Mouse (Mus musculus): Measurements from ENCODE around the gene Esrrg. TPM values are rescaled to one million over a fixed set of nuclear protein-coding genes. Genes with fewer than 3 reads are reported as not detected.

Gene Esrrg
- total and polyA plus RNA-seq, 3 experiments, result not detected

DNA sequence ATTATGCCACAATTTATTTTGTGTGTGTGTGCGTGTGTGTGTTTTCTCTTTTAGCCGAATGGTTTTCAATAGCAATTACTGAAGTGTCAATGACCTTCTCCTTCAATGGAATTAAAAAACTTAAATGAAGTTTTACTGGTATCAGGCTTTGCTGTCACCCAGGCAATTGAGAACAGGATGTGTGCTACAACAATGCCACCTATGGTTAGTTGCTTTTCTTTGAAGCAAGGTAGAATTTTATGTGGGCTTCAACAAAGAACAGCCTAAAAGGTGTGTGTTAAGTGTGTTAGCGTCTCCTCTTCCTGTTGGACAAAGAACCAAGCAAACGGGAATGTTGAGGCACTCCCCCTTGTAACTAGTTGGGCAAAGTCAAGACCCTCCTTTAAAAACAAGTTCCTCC is 162.5 kb downstream of the Esrrg start:
- H3K9ac ChIP-seq (ENCODE audit: insufficient read depth, low read depth), result no peak overlapping the region
- H3K4me3 ChIP-seq (replicated peaks in 1 of 3; ENCODE audit: low read depth in 2 of 3, low read length in 2 of 3, poor library complexity in 1 of 3), result no peak overlapping the region
- H3K4me2 ChIP-seq (ENCODE audit: insufficient read depth, low read depth, poor library complexity, severe bottlenecking), result no peak overlapping the region
- no peaks in the 10 kb centered on the region for H3K79me2 ChIP-seq (replicated peaks; ENCODE audit: control insufficient read depth, extremely low read depth, insufficient read depth, poor library complexity, severe bottlenecking)
- no peaks in the 10 kb centered on the region for H3K27me3 ChIP-seq (replicated peaks)
- peaks cover 65% of the 10 kb centered on the region for H3K9me3 ChIP-seq (replicated peaks; ENCODE audit: low read length)
- H3K27ac ChIP-seq (ENCODE audit: insufficient read depth, low read depth), result no peak overlapping the region
- in situ Hi-C loops (cut with MboI; ENCODE audit: low pct_ligation_motif_present, low pct_unique_long_range_greater_than_20kb, low sequenced_read_pairs), result no loop called here
- TF ChIP-seq ZNF384 (IDR thresholded peaks at IDR 0.05; ENCODE audit: low read depth, low read length) (no peak), RCOR1 (conservative IDR thresholded peaks at IDR 0.05; ENCODE audit: low read depth, low read length) (no peak), JUN (IDR thresholded peaks at IDR 0.05; ENCODE audit: insufficient read depth, low read depth, low read length) (no peak), POLR2A (IDR thresholded peaks at IDR 0.05; ENCODE audit: low read depth, low read length) (no peak), RAD21 (IDR thresholded peaks at IDR 0.05; ENCODE audit: low read depth, low read length) (no peak), CTCF (conservative IDR thresholded peaks at IDR 0.05 in 1 of 2, IDR thresholded peaks at IDR 0.05 in 1 of 2; ENCODE audit: low read depth in 2 of 2, low read length in 2 of 2) (no peak), IRF4 (IDR thresholded peaks at IDR 0.05; ENCODE audit: low read depth, low read length) (no peak), JUND (conservative IDR thresholded peaks at IDR 0.05; ENCODE audit: low read depth, low read length) (no peak), MAFK (IDR thresholded peaks at IDR 0.05; ENCODE audit: insufficient replicate concordance, low read length) (no peak), TBP (conservative IDR thresholded peaks at IDR 0.05; ENCODE audit: low read depth, low read length) (no peak), UBTF (IDR thresholded peaks at IDR 0.05; ENCODE audit: low read depth, low read length) (no peak)
- DNase-seq (ENCODE audit: extremely low read depth), result no peak
- dilution Hi-C loops (cut with MboI; ENCODE audit: extremely low pct_ligation_motif_present, extremely low pct_unique_long_range_greater_than_20kb, low sequenced_read_pairs), result no loop called here
- no peaks in the 10 kb centered on the region for H3K4me1 ChIP-seq (ENCODE audit: control insufficient read depth in 1 of 2, insufficient read depth in 2 of 2)
- no peaks in the 10 kb centered on the region for H3K36me3 ChIP-seq (replicated peaks in 1 of 2; ENCODE audit: control insufficient read depth in 1 of 2, insufficient read depth in 1 of 2, low read length in 1 of 2)

DNA sequence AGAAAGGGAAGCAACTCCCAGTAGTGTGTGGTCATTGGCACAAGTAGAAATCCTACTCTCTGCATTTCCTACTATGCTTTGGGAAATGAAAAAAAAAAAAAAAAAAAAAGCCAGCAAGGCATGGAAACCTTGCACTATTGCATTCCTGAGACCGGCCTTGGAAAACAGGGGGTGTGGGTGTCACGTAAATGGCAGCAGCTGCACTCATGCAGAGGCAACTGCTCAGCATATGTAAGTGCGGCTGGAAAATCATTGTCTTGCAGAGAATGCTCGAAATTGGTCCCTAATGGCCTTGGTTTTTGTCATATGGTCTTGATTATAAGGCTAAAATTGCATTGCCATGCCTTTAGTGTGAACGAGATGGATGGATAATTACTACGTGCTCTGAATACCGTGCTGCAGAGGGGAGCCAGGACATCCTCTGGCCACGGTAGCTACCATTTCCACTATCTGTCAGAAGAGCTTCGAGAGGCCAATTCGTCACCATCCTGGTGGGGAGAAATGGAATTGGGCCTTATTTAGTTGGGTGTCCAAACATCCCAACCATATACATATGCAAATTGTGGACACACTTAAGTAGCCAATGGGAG is 171.1 kb downstream of the Esrrg start:
- no peaks in the 10 kb centered on the region for H3K27me3 ChIP-seq (replicated peaks)
- H3K4me2 ChIP-seq (ENCODE audit: insufficient read depth, low read depth, poor library complexity, severe bottlenecking), result no peak overlapping the region
- H3K9me3 ChIP-seq (replicated peaks; ENCODE audit: low read length), result peaks cover 47% of the 10 kb centered on the region
- no peak for DNase-seq (ENCODE audit: extremely low read depth)
- H3K36me3 ChIP-seq (replicated peaks in 1 of 2; ENCODE audit: control insufficient read depth in 1 of 2, insufficient read depth in 1 of 2, low read length in 1 of 2), result no peaks in the 10 kb centered on the region
- H3K79me2 ChIP-seq (replicated peaks; ENCODE audit: control insufficient read depth, extremely low read depth, insufficient read depth, poor library complexity, severe bottlenecking), result no peaks in the 10 kb centered on the region
- no peak overlapping the region for H3K9ac ChIP-seq (ENCODE audit: insufficient read depth, low read depth)
- no peaks in the 10 kb centered on the region for H3K4me1 ChIP-seq (ENCODE audit: control insufficient read depth in 1 of 2, insufficient read depth in 2 of 2)
- no peak overlapping the region for H3K27ac ChIP-seq (ENCODE audit: insufficient read depth, low read depth)
- in situ Hi-C loops (cut with MboI; ENCODE audit: low pct_ligation_motif_present, low pct_unique_long_range_greater_than_20kb, low sequenced_read_pairs), result no loop called here
- H3K4me3 ChIP-seq (replicated peaks in 1 of 3; ENCODE audit: low read depth in 2 of 3, low read length in 2 of 3, poor library complexity in 1 of 3), result no peak overlapping the region
- dilution Hi-C loops (cut with MboI; ENCODE audit: extremely low pct_ligation_motif_present, extremely low pct_unique_long_range_greater_than_20kb, low sequenced_read_pairs), result no loop called here
- TF ChIP-seq E2F4 (IDR thresholded peaks at IDR 0.05; ENCODE audit: insufficient replicate concordance, low read depth, low read length), result no peak
- no peak for TF ChIP-seq CHD1 (IDR thresholded peaks at IDR 0.05; ENCODE audit: low read depth, low read length)
- no peak for TF ChIP-seq MAFK (IDR thresholded peaks at IDR 0.05; ENCODE audit: insufficient replicate concordance, low read length)
- TF ChIP-seq RAD21 (IDR thresholded peaks at IDR 0.05; ENCODE audit: low read depth, low read length), result no peak
- no peak for TF ChIP-seq ZNF384 (IDR thresholded peaks at IDR 0.05; ENCODE audit: low read depth, low read length)
- no peak for TF ChIP-seq KAT2A (IDR thresholded peaks at IDR 0.05; ENCODE audit: insufficient replicate concordance, low read length)
- TF ChIP-seq IRF4 (IDR thresholded peaks at IDR 0.05; ENCODE audit: low read depth, low read length), result no peak
- TF ChIP-seq CHD2 (IDR thresholded peaks at IDR 0.05; ENCODE audit: low read length), result no peak
- TF ChIP-seq POLR2AphosphoS2 (IDR thresholded peaks at IDR 0.05; ENCODE audit: low read depth, low read length), result no peak
- no peak for TF ChIP-seq POLR2A (IDR thresholded peaks at IDR 0.05; ENCODE audit: low read depth, low read length)
- no peak for TF ChIP-seq GABPA (IDR thresholded peaks at IDR 0.05; ENCODE audit: insufficient replicate concordance, low read depth, low read length)
- no peak for TF ChIP-seq PAX5 (IDR thresholded peaks at IDR 0.05; ENCODE audit: low read length)
- no peak for TF ChIP-seq MXI1 (IDR thresholded peaks at IDR 0.05; ENCODE audit: low read depth, low read length)
- TF ChIP-seq RCOR1 (conservative IDR thresholded peaks at IDR 0.05; ENCODE audit: low read depth, low read length), result no peak
- TF ChIP-seq SIN3A (IDR thresholded peaks at IDR 0.05; ENCODE audit: low read length), result no peak
- TF ChIP-seq USF2 (conservative IDR thresholded peaks at IDR 0.05; ENCODE audit: low read depth, low read length), result no peak
- no peak for TF ChIP-seq TBP (conservative IDR thresholded peaks at IDR 0.05; ENCODE audit: low read depth, low read length)
